Mouse (Mus musculus) ES-Bruce4 (cell line): ENCODE results near the gene Cyp27a1. TPM values are rescaled to one million over a fixed set of nuclear protein-coding genes. Genes with fewer than 3 reads are reported as not detected.

Experiments
- H3K27ac ChIP-seq: 2 replicates; pipeline ENCODE4 v1.5.1; 2012; ENCODE audit warnings: low read length, inconsistent platforms; ENCODE audit not compliant: insufficient read depth
- H3K27me3 ChIP-seq: 2 replicates; pipeline ENCODE4 v1.6.1; 2012; ENCODE audit warnings: mild to moderate bottlenecking, low read length, inconsistent platforms; ENCODE audit not compliant: control insufficient read depth, poor library complexity, insufficient read depth, severe bottlenecking
- H3K36me3 ChIP-seq: 2 replicates; pipeline ENCODE4 v1.6.1; 2012; ENCODE audit warnings: inconsistent platforms, mild to moderate bottlenecking, low read length, moderate library complexity; ENCODE audit not compliant: control insufficient read depth, poor library complexity, insufficient read depth, severe bottlenecking
- H3K4me1 ChIP-seq: one replicate; pipeline ENCODE4 v1.8.1; 2011; ENCODE audit warnings: low read length; ENCODE audit not compliant: control insufficient read depth, insufficient read depth
- H3K4me3 ChIP-seq: 2 replicates; pipeline ENCODE4 v1.5.1; 2011; ENCODE audit warnings: low read depth, mild to moderate bottlenecking, low read length
- H3K9ac ChIP-seq: 2 replicates; pipeline ENCODE4 v1.6.1; 2012; ENCODE audit warnings: low read depth, mild to moderate bottlenecking, inconsistent platforms; ENCODE audit not compliant: poor library complexity, severe bottlenecking
- H3K9me3 ChIP-seq: replicated peaks from 2 replicates; pipeline ENCODE4 v1.6.1; 2012; ENCODE audit warnings: mild to moderate bottlenecking, low read length, inconsistent platforms; ENCODE audit not compliant: control insufficient read depth, poor library complexity, insufficient read depth, severe bottlenecking
- CTCF ChIP-seq: IDR thresholded peaks from one replicate; pipeline ENCODE4 v1.8.1; 2011; ENCODE audit warnings: low read depth, low read length
- EP300 ChIP-seq: IDR thresholded peaks from 2 replicates; pipeline ENCODE4 v1.6.1; 2011; ENCODE audit warnings: low read depth, low read length; ENCODE audit not compliant: insufficient read depth
- POLR2A ChIP-seq: IDR thresholded peaks from one replicate; pipeline ENCODE4 v1.8.1; 2011; ENCODE audit warnings: low read length; ENCODE audit not compliant: insufficient read depth
- polyA plus RNA-seq: library from polyadenylated mRNA; stranded (reverse); fragments of >200 nt; gene quantifications from 2 replicates; pipeline ENCODE4 v1.2.4, GENCODE M21; 2011; ENCODE audit warnings: low read depth; ENCODE audit not compliant: missing spikeins, insufficient read depth, insufficient read length

The Cyp27a1 gene
- polyA plus RNA-seq, 1 experiment, result 1.9 TPM

DNA sequence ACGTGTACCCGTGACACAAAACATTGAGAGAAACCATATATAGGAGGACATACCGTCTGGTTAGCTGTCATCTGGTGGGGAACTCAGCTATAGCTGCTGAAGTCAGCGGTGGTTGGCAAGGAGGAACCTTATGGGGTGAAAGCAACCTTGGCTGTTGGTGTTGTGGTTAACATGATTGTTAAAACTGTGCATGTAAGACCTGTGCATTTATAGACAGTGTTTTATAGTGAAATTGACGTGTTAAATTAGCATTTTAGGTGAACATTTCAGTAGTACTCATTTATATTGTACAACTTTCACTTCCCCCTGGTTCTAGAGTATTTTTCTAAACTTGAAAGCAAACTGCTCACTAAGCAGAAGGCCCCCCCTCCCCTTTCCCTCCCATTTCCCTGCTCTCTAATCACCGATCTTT is 11.2 kb upstream of the Cyp27a1 start:
- H3K4me3 ChIP-seq, result no peak overlapping the region
- no peak overlapping the region for H3K27ac ChIP-seq
- H3K27me3 ChIP-seq, result no peaks in the 10 kb centered on the region
- no peak overlapping the region for H3K9ac ChIP-seq
- H3K4me1 ChIP-seq, result no peaks in the 10 kb centered on the region
- TF ChIP-seq CTCF (no peak), EP300 (no peak), POLR2A (no peak)
- peaks cover 24% of the 10 kb centered on the region for H3K36me3 ChIP-seq
- H3K9me3 ChIP-seq, result no peaks in the 10 kb centered on the region

DNA sequence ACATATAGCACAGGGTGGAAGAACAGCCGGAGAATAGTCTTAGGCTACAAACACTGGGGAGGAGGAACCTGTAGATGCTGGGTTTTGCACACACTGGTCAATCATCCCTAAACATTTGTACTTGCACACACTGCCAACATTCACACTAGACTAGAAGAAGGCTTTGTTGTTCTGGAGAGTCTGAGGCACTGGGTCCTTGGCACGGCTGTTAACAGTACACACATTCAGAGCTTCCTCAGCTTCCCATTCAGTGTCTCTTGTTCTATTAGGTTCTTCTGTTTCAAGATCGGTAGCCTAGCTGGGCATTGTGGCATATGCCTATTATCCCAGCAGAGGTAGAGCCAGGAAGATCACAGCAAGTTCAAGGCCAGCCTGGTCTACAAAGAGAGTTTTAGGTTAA is 9.2 kb upstream of the Cyp27a1 start:
- Histone ChIP-seq H3K9me3 (no peaks in the 10 kb centered on the region), H3K36me3 (peaks cover 6% of the 10 kb centered on the region), H3K27ac (no peak overlapping the region), H3K9ac (no peak overlapping the region), H3K4me3 (no peak overlapping the region), H3K4me1 (no peaks in the 10 kb centered on the region), H3K27me3 (no peaks in the 10 kb centered on the region)
- TF ChIP-seq CTCF, result no peak
- no peak for TF ChIP-seq EP300
- TF ChIP-seq POLR2A, result no peak

GRCm38 (mm10) chr1:74705016-74705415 is 8.4 kb upstream of the Cyp27a1 start:
- no peak overlapping the region for H3K9ac ChIP-seq
- no peak overlapping the region for H3K27ac ChIP-seq
- TF ChIP-seq CTCF (no peak), POLR2A (no peak), EP300 (no peak)
- H3K4me1 ChIP-seq, result no peaks in the 10 kb centered on the region
- H3K4me3 ChIP-seq, result no peak overlapping the region
- no peaks in the 10 kb centered on the region for H3K9me3 ChIP-seq
- no peaks in the 10 kb centered on the region; the same call in 1 of the 2 replicates for H3K36me3 ChIP-seq
- no peaks in the 10 kb centered on the region for H3K27me3 ChIP-seq

DNA sequence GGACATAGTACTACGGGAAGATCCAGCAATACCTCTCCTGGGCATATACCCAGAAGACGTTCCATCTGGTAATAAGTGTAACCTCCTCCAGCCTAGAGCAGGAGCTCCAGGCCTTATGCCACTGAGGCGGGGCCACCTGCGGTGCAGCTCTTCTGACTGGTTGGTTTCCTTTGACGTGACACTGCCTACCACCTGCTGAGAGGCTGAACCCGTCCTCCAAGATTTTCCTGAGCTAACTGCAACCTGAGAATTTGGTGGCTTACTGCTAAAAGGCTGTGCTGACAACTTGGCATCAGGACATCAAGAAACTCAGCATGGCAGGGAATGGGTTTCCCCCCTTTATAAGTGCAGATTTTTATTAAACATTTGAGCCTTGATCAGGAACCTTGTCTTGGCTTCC is 3.8 kb upstream of the Cyp27a1 start:
- no peaks in the 10 kb centered on the region for H3K9me3 ChIP-seq
- H3K27me3 ChIP-seq, result no peaks in the 10 kb centered on the region
- no peaks in the 10 kb centered on the region for H3K4me1 ChIP-seq
- no peak overlapping the region for H3K4me3 ChIP-seq
- H3K9ac ChIP-seq, result no peak overlapping the region
- no peak for TF ChIP-seq POLR2A
- no peak for TF ChIP-seq EP300
- no peak for TF ChIP-seq CTCF
- no peaks in the 10 kb centered on the region for H3K36me3 ChIP-seq
- no peak overlapping the region for H3K27ac ChIP-seq

- no peak overlapping the region for H3K27ac ChIP-seq
- no peaks in the 10 kb centered on the region for H3K27me3 ChIP-seq
- no peak overlapping the region for H3K4me3 ChIP-seq
- H3K9me3 ChIP-seq, result no peaks in the 10 kb centered on the region
- no peak overlapping the region for H3K9ac ChIP-seq
- H3K4me1 ChIP-seq, result no peaks in the 10 kb centered on the region
- no peaks in the 10 kb centered on the region for H3K36me3 ChIP-seq
- TF ChIP-seq EP300, result no peak
- TF ChIP-seq POLR2A, result no peak
- no peak for TF ChIP-seq CTCF
These were observed 1.3 kb upstream of the Cyp27a1 start for GRCm38 (mm10) chr1:74712046-74712445.

DNA sequence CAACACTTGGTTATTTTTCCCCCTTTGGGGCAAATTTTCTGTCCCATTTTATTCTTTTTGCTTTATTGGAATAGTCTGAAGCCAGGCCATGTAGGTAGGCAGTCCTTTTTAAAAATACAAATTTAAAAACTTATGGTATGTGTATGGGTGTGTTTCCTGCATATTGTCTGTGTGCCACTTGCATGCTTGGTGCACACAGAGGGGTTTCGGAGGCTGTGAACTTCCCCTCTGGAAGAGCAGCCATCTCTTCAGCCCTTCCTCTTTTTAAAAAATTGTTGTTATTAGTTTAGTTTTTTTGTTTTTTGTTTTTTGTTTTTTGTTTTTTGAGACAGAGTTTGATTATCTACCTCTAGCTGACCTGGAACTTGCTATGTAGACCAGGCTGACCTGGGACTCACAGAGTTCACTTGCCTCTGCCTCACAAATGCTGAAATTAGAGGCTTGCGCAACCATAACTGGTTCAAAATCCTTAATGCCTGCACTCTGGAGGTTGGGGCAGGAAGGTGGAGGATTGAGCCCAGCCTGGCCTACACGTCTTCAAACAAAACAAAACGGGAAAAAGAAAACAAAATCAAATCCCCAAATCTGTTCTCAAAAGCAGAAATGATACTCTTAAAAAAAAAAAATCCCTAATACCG is 794 bp upstream of the Cyp27a1 start:
- Histone ChIP-seq H3K27me3 (no peaks in the 10 kb centered on the region), H3K4me1 (no peaks in the 10 kb centered on the region), H3K4me3 (no peak overlapping the region; the same call in 1 of the 2 replicates), H3K9ac (no peak overlapping the region), H3K27ac (no peak overlapping the region), H3K9me3 (no peaks in the 10 kb centered on the region), H3K36me3 (no peaks in the 10 kb centered on the region)
- no peak for TF ChIP-seq CTCF
- TF ChIP-seq EP300, result no peak
- no peak for TF ChIP-seq POLR2A
